12 mouse cellular contexts compared by ENCODE assay signal in the genomic region with DNA sequence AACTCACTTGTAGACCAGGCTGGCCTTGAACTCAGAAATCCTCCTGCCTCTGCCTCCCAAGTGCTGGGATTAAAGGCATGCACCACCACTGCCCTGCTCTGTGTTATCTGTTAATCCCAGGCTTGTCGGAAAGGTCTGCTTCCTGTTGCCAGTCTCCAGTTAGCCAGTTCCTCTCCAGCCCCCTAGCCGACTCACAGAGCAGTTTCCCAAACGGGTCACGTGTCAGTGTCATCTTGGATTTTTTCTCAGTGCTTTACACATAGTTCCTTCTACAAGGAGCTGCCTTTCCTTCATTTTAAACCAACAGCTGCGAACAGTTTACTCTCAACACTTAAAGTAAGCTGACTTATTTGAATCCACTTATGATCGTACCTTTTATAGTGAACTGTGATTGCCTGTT. TPM values are rescaled to one million over a fixed set of nuclear protein-coding genes. Genes with fewer than 3 reads are reported as not detected.
DNase-seq lines count a peak whose midpoint lies in the region; ATAC-seq and TF ChIP-seq lines count a peak whose summit lies in the region.
"Had no signal": no experiment of that assay in that cellular context is flagged by ENCODE, and none has a peak within 500 bp of the region (broad histone marks: within the 10 kb centered on the region; RNA-seq: fewer than 3 reads in every experiment).

No protein-coding gene starts in this region.

- H3K27ac ChIP-seq in hindbrain, embryonic 15.5 days (replicated peaks): no peak overlapping the region
- no peak overlapping the region for H3K27ac ChIP-seq in hindbrain, embryonic 12.5 days
- H3K27ac ChIP-seq in liver, embryonic 15.5 days (replicated peaks): no peak overlapping the region
- no peak overlapping the region for H3K27ac ChIP-seq in thymus, adult 2 months (ENCODE audit: control insufficient read depth, insufficient read depth, low read length)

- no peaks in the 10 kb centered on the region for H3K36me3 ChIP-seq in hindbrain, embryonic 15.5 days
- no peaks in the 10 kb centered on the region for H3K36me3 ChIP-seq in hindbrain, embryonic 12.5 days
- no peaks in the 10 kb centered on the region; the same call in 1 of the 2 replicates for H3K36me3 ChIP-seq in liver, embryonic 15.5 days (replicated peaks)
- no peaks in the 10 kb centered on the region for H3K36me3 ChIP-seq in thymus, adult 2 months (ENCODE audit: control insufficient read depth, insufficient read depth, low read length)

- H3K4me3 ChIP-seq in hindbrain, embryonic 15.5 days: no peak overlapping the region
- no peak overlapping the region for H3K4me3 ChIP-seq in hindbrain, embryonic 12.5 days
- no peak overlapping the region for H3K4me3 ChIP-seq in liver, embryonic 15.5 days (replicated peaks)
- H3K4me3 ChIP-seq in thymus, adult 2 months (ENCODE audit: control insufficient read depth, insufficient read depth, low read length): no peak overlapping the region

- H3K4me1 ChIP-seq in hindbrain, embryonic 15.5 days (replicated peaks): peaks cover 39% of the 10 kb centered on the region
- H3K4me1 ChIP-seq in hindbrain, embryonic 12.5 days: peaks cover 35% of the 10 kb centered on the region
- H3K4me1 ChIP-seq in liver, embryonic 15.5 days (replicated peaks): peaks cover 83% of the 10 kb centered on the region
- H3K4me1 ChIP-seq in thymus, adult 2 months (replicated peaks; ENCODE audit: control insufficient read depth, insufficient read depth, low read length): peaks cover 37% of the 10 kb centered on the region

- ATAC-seq in hindbrain, embryonic 15.5 days (ENCODE audit: low FRiP score, low read depth): no peak
- no peak for ATAC-seq in hindbrain, embryonic 12.5 days (ENCODE audit: low FRiP score)
- ATAC-seq in common myeloid progenitor, adult 5-6 weeks (replicated peaks; ENCODE audit: low read depth, poor library complexity, severe bottlenecking): peak; percentile 34
- no peak for ATAC-seq in liver, embryonic 15.5 days (ENCODE audit: insufficient read depth)

- peak; percentile 14 for DNase-seq in CD4-positive helper T cell, adult 2 months (ENCODE audit: low read depth, low spot score)
- DNase-seq in thymus, adult 2 months: no peak
- DNase-seq in left cerebral cortex, adult 11 months (ENCODE audit: low spot score): no peak
- DNase-seq in left cerebral cortex, adult 8-10 months (ENCODE audit: low spot score in 2 of 2): no peak
- DNase-seq: gastrocnemius, postnatal 25 days; kidney, adult 18-20 months; thymus, postnatal 36 days had no signal

- peak overlapping the region; percentile 88; the same call in 1 of the 2 replicates for H3K4me2 ChIP-seq in hindbrain, embryonic 15.5 days
- H3K4me2 ChIP-seq in hindbrain, embryonic 12.5 days (replicated peaks): no peak overlapping the region
- peak overlapping the region; percentile 99 for H3K4me2 ChIP-seq in liver, embryonic 15.5 days

- 90% methylated on average over 6 of the region's 6 CpGs for WGBS in hindbrain, embryonic 15.5 days
- WGBS in hindbrain, embryonic 12.5 days: 79% methylated on average over 6 of the region's 6 CpGs
- 23% methylated on average over 6 of the region's 6 CpGs for WGBS in liver, embryonic 15.5 days (ENCODE audit: insufficient replicate concordance)
- WGBS in thymus, adult 2 months: 43% methylated on average over 6 of the region's 6 CpGs

- TF ChIP-seq CTCF in thymus, adult 2 months (IDR thresholded peaks at IDR 0.05; ENCODE audit: borderline replicate concordance, control insufficient read depth, extremely low read depth, insufficient read depth, low read length, poor library complexity): no peak

- no peak for TF ChIP-seq POLR2A in thymus, adult 2 months (IDR thresholded peaks at IDR 0.05; ENCODE audit: control insufficient read depth, extremely low read depth, insufficient read depth, low read length, poor library complexity)

- no peak overlapping the region for H3K9ac ChIP-seq in hindbrain, embryonic 15.5 days
- no peak overlapping the region for H3K9ac ChIP-seq in hindbrain, embryonic 12.5 days
- H3K9ac ChIP-seq in liver, embryonic 15.5 days: no peak overlapping the region

- H3K9me3 ChIP-seq in hindbrain, embryonic 15.5 days: no peaks in the 10 kb centered on the region
- no peaks in the 10 kb centered on the region for H3K9me3 ChIP-seq in hindbrain, embryonic 12.5 days (replicated peaks)
- no peaks in the 10 kb centered on the region for H3K9me3 ChIP-seq in liver, embryonic 15.5 days (replicated peaks)
- H3K9me3 ChIP-seq: embryonic facial prominence, embryonic 13.5 days had no signal

- H3K27me3 ChIP-seq in hindbrain, embryonic 15.5 days: no peaks in the 10 kb centered on the region
- no peaks in the 10 kb centered on the region; the same call in 1 of the 2 replicates for H3K27me3 ChIP-seq in hindbrain, embryonic 12.5 days
- peaks cover 23% of the 10 kb centered on the region for H3K27me3 ChIP-seq in liver, embryonic 15.5 days
- H3K27me3 ChIP-seq in thymus, adult 2 months (ENCODE audit: control insufficient read depth, insufficient read depth, low read length): no peaks in the 10 kb centered on the region
- H3K27me3 ChIP-seq: embryonic facial prominence, embryonic 13.5 days had no signal

RNA-seq across cellular contexts. Expression of a gene that starts 2.2 kb away (rescaled TPM):
- polyA plus RNA-seq in hindbrain, embryonic 15.5 days (2015; fragmentation: Nextera tagmentation; extraction: Ambion mirVana): 122 and 144 TPM in 2 replicates
- polyA plus RNA-seq in hindbrain, embryonic 12.5 days (2016; fragmentation: Nextera tagmentation; extraction: Ambion mirVana): 137 and 151 TPM in 2 replicates
- 347 and 388 TPM in 2 replicates for total RNA-seq in common myeloid progenitor, adult 5-6 weeks (2017)
- 37.8 and 40.1 TPM in 2 replicates for polyA plus RNA-seq in liver, embryonic 15.5 days (2015; fragmentation: Nextera tagmentation; extraction: Ambion mirVana)
- polyA plus RNA-seq in thymus, adult 2 months (2012; rRNA removed): 236 and 257 TPM in 2 replicates
- 100 to 1,000 TPM; 181 to 210 (median 190) TPM for total RNA-seq in left cerebral cortex, adult 8-10 months (2022)

RNA-seq across cellular contexts. Expression of a gene that starts 5.3 kb away (rescaled TPM):
- 19.4 and 19.8 TPM in 2 replicates for polyA plus RNA-seq in hindbrain, embryonic 15.5 days (2015; fragmentation: Nextera tagmentation; extraction: Ambion mirVana)
- 13.1 and 14.2 TPM in 2 replicates for polyA plus RNA-seq in hindbrain, embryonic 12.5 days (2016; fragmentation: Nextera tagmentation; extraction: Ambion mirVana)
- 90.2 and 104 TPM in 2 replicates for total RNA-seq in common myeloid progenitor, adult 5-6 weeks (2017)
- 6.4 TPM in 2 replicates for polyA plus RNA-seq in liver, embryonic 15.5 days (2015; fragmentation: Nextera tagmentation; extraction: Ambion mirVana)
- 141 and 177 TPM in 2 replicates for polyA plus RNA-seq in thymus, adult 2 months (2012; rRNA removed)
- total RNA-seq in left cerebral cortex, adult 8-10 months (2022): 10 to 100 TPM; 20.7 to 35.3 (median 30.7) TPM

RNA-seq across cellular contexts. Expression of a gene that starts 18.5 kb away (rescaled TPM):
- 0.20 and 0.38 TPM in 2 replicates for polyA plus RNA-seq in hindbrain, embryonic 15.5 days (2015; fragmentation: Nextera tagmentation; extraction: Ambion mirVana)
- polyA plus RNA-seq in hindbrain, embryonic 12.5 days (2016; fragmentation: Nextera tagmentation; extraction: Ambion mirVana): 0.21 TPM in 1 of 2 replicates, not detected in the other
- total RNA-seq in common myeloid progenitor, adult 5-6 weeks (2017): 3.3 and 5.5 TPM in 2 replicates
- polyA plus RNA-seq in liver, embryonic 15.5 days (2015; fragmentation: Nextera tagmentation; extraction: Ambion mirVana): 0.54 and 1.0 TPM in 2 replicates
- 119 and 123 TPM in 2 replicates for polyA plus RNA-seq in thymus, adult 2 months (2012; rRNA removed)
- 1 to 10 TPM in 3 of 4 experiments, under 1 TPM in 1; 0.84 to 3.5 (median 2.0) TPM for total RNA-seq in left cerebral cortex, adult 8-10 months (2022)

RNA-seq across cellular contexts. Expression of a gene that starts 28.2 kb away (rescaled TPM):
- polyA plus RNA-seq in hindbrain, embryonic 15.5 days (2015; fragmentation: Nextera tagmentation; extraction: Ambion mirVana): 0.79 and 1.1 TPM in 2 replicates
- polyA plus RNA-seq in hindbrain, embryonic 12.5 days (2016; fragmentation: Nextera tagmentation; extraction: Ambion mirVana): 1.4 and 2.1 TPM in 2 replicates
- 31.9 and 35.1 TPM in 2 replicates for total RNA-seq in common myeloid progenitor, adult 5-6 weeks (2017)
- polyA plus RNA-seq in liver, embryonic 15.5 days (2015; fragmentation: Nextera tagmentation; extraction: Ambion mirVana): 1.6 and 1.7 TPM in 2 replicates
- 130 and 197 TPM in 2 replicates for polyA plus RNA-seq in thymus, adult 2 months (2012; rRNA removed)
- total RNA-seq in left cerebral cortex, adult 8-10 months (2022): 1 to 10 TPM; 2.2 to 7.1 (median 3.5) TPM

RNA-seq across cellular contexts. Expression of a gene that starts 32.5 kb away (rescaled TPM):
- polyA plus RNA-seq in hindbrain, embryonic 15.5 days (2015; fragmentation: Nextera tagmentation; extraction: Ambion mirVana): 0.14 TPM in 1 of 2 replicates, not detected in the other
- 0.29 and 0.39 TPM in 2 replicates for polyA plus RNA-seq in hindbrain, embryonic 12.5 days (2016; fragmentation: Nextera tagmentation; extraction: Ambion mirVana)
- 7.8 and 10.5 TPM in 2 replicates for total RNA-seq in common myeloid progenitor, adult 5-6 weeks (2017)
- polyA plus RNA-seq in liver, embryonic 15.5 days (2015; fragmentation: Nextera tagmentation; extraction: Ambion mirVana): 0.17 and 0.40 TPM in 2 replicates
- 122 and 154 TPM in 2 replicates for polyA plus RNA-seq in thymus, adult 2 months (2012; rRNA removed)
- total RNA-seq in left cerebral cortex, adult 8-10 months (2022): 1 to 10 TPM in 2 of 4 experiments, under 1 TPM in 1, not detected in 1; 0.44 to 2.2 (median 1.7) TPM
- total RNA-seq: gastrocnemius, postnatal 25 days had no signal

Comparison
In these comparisons a context has a peak if more than half of its experiments do, and no peak if none do; other contexts are left out.
1. RNA of a gene that starts 18.5 kb away (polyA plus RNA-seq): 119 to 123 TPM in thymus, adult 2 months; 0.54 to 1.0 TPM in liver, embryonic 15.5 days, 0.20 to 0.38 TPM in hindbrain, embryonic 15.5 days and 0.21 TPM in hindbrain, embryonic 12.5 days; every median in the first group is over 10 times any median in the second.